Mouse (Mus musculus): ENCODE measurements around the gene Gde1.

- TF ChIP-seq TCF3 (IDR thresholded peaks at IDR 0.05; ENCODE audit: insufficient read length, low read depth), result no peak
- TF ChIP-seq POLR2A (IDR thresholded peaks at IDR 0.05; ENCODE audit: insufficient read length, low read depth), result no peak
- TF ChIP-seq TCF12 (IDR thresholded peaks at IDR 0.05; ENCODE audit: insufficient read depth, poor library complexity, severe bottlenecking), result no peak
- no peak for TF ChIP-seq E2F4 (IDR thresholded peaks at IDR 0.05; ENCODE audit: insufficient read depth)
- TF ChIP-seq MYOD1 (IDR thresholded peaks at IDR 0.05; ENCODE audit: control insufficient read depth in 1 of 3, insufficient read length in 2 of 3, low read depth in 2 of 3), result no peak
- TF ChIP-seq CEBPB (IDR thresholded peaks at IDR 0.05; ENCODE audit: insufficient read depth, poor library complexity, severe bottlenecking), result no peak
Observed at GRCm38 (mm10) chr7:118718066-118718465, 12.5 kb upstream of the Gde1 start.
